Mouse (Mus musculus) kidney, adult 18-20 months (tissue): ENCODE data around the gene Adora3.

Source experiments
- DNase-seq: peaks from one replicate; pipeline ENCODE4 v3.0.0; 2021

Adora3 gene

GRCm38 (mm10) chr3:105870558-105870957 lies at the start of gene Adora3, which contains the start of gene Tmigd3:
Gene Adora3, plus strand, starts transcription at chr3:105870858.
Gene Tmigd3, plus strand, starts transcription at chr3:105870903.
- no peak for DNase-seq

- DNase-seq, result no peak
Measured at GRCm38 (mm10) chr3:105821504-105821903, 49.2 kb upstream of the Adora3 start.

GRCm38 (mm10) chr3:105823609-105824008 lies 47.0 kb upstream of the Adora3 start:
- DNase-seq, result no peak

GRCm38 (mm10) chr3:105824103-105824502 lies 46.6 kb upstream of the Adora3 start:
- no peak for DNase-seq

GRCm38 (mm10) chr3:105824704-105825103 lies 46.0 kb upstream of the Adora3 start:
- DNase-seq, result no peak

- peak; percentile 11 for DNase-seq
Measured at GRCm38 (mm10) chr3:105825501-105826161, 45.0 kb upstream of the Adora3 start.

GRCm38 (mm10) chr3:105831584-105831983 lies 39.1 kb upstream of the Adora3 start:
- no peak for DNase-seq

- DNase-seq, result no peak
Measured at GRCm38 (mm10) chr3:105835875-105836274, 34.8 kb upstream of the Adora3 start.

GRCm38 (mm10) chr3:105836883-105837282 lies 33.8 kb upstream of the Adora3 start:
- DNase-seq, result no peak

- DNase-seq, result no peak
Measured at GRCm38 (mm10) chr3:105838655-105839054, 32.0 kb upstream of the Adora3 start.

- DNase-seq, result no peak
Measured at GRCm38 (mm10) chr3:105839836-105840235, 30.8 kb upstream of the Adora3 start.

- no peak for DNase-seq
Measured at GRCm38 (mm10) chr3:105846294-105847069, 24.2 kb upstream of the Adora3 start.

- DNase-seq, result no peak
Measured at GRCm38 (mm10) chr3:105853781-105854180, 16.9 kb upstream of the Adora3 start.

- no peak for DNase-seq
Measured at GRCm38 (mm10) chr3:105854786-105855185, 15.9 kb upstream of the Adora3 start.

- no peak for DNase-seq
Measured at GRCm38 (mm10) chr3:105857513-105857912, 13.1 kb upstream of the Adora3 start.

- no peak for DNase-seq
Measured at GRCm38 (mm10) chr3:105861747-105862366, 8.8 kb upstream of the Adora3 start.

- DNase-seq, result no peak
Measured at GRCm38 (mm10) chr3:105864123-105864522, 6.5 kb upstream of the Adora3 start.

GRCm38 (mm10) chr3:105865122-105865521 lies 5.5 kb upstream of the Adora3 start:
- no peak for DNase-seq

- DNase-seq, result peak; percentile 42
Measured at GRCm38 (mm10) chr3:105868135-105868534, 2.5 kb upstream of the Adora3 start.

- peak; percentile 16 for DNase-seq
Measured at GRCm38 (mm10) chr3:105872034-105872433, 1.4 kb downstream of the Adora3 start.

- no peak for DNase-seq
Measured at GRCm38 (mm10) chr3:105872579-105872978, 1.9 kb downstream of the Adora3 start.

GRCm38 (mm10) chr3:105873451-105874445 lies 3.1 kb downstream of the Adora3 start:
- DNase-seq, result no peak

GRCm38 (mm10) chr3:105876022-105876421 lies 5.4 kb downstream of the Adora3 start:
- DNase-seq, result no peak
